In genomic region chr12:55484079-55484774, GRCm38 (mm10) we compare ENCODE assay signal across 22 mouse cellular contexts.
"Had no signal": no experiment of that assay in that cellular context is flagged by ENCODE, and none has a peak within 500 bp of the region (broad histone marks: within the 10 kb centered on the region; RNA-seq: fewer than 3 reads in every experiment).

No protein-coding gene starts in this region.

- H3K4me2 ChIP-seq: limb, embryonic 12.5 days; liver, embryonic 12.5 days; liver, embryonic 15.5 days; lung, embryonic 15.5 days; midbrain, embryonic 13.5 days; neural tube, embryonic 12.5 days; neural tube, embryonic 15.5 days; stomach, embryonic 15.5 days had no signal

- H3K4me3 ChIP-seq: left cerebral cortex, adult 2 months; limb, embryonic 12.5 days; liver, embryonic 12.5 days; liver, embryonic 15.5 days; lung, embryonic 15.5 days; megakaryocyte, embryonic 14.5 days; midbrain, embryonic 10.5 days; midbrain, embryonic 13.5 days; neural tube, embryonic 12.5 days; neural tube, embryonic 15.5 days; stomach, embryonic 15.5 days had no signal

- H3K9me3 ChIP-seq: limb, embryonic 12.5 days; liver, embryonic 12.5 days; liver, embryonic 15.5 days; lung, embryonic 15.5 days; midbrain, embryonic 10.5 days; midbrain, embryonic 13.5 days; neural tube, embryonic 12.5 days; neural tube, embryonic 15.5 days; stomach, embryonic 15.5 days had no signal

- H3K4me1 ChIP-seq: midbrain, embryonic 10.5 days; midbrain, embryonic 13.5 days; neural tube, embryonic 12.5 days had no signal

- ATAC-seq: liver, embryonic 12.5 days; midbrain, embryonic 13.5 days had no signal

- DNase-seq: kidney, postnatal 10 days; kidney, postnatal 36 days; layer of hippocampus, postnatal 36 days; liver; lung, adult 18-20 months; lung, postnatal 10 days; lung, postnatal 36 days; right cerebral cortex, adult 18-20 months; right cerebral cortex, postnatal 14 days; right cerebral cortex, postnatal 4 days; thymus, postnatal 25 days had no signal

- H3K9ac ChIP-seq: limb, embryonic 12.5 days; liver, embryonic 12.5 days; liver, embryonic 15.5 days; lung, embryonic 15.5 days; midbrain, embryonic 13.5 days; neural tube, embryonic 12.5 days; neural tube, embryonic 15.5 days; stomach, embryonic 15.5 days had no signal

- H3K27ac ChIP-seq: left cerebral cortex, adult 2 months; limb, embryonic 12.5 days; liver, embryonic 12.5 days; liver, embryonic 15.5 days; lung, embryonic 15.5 days; midbrain, embryonic 10.5 days; midbrain, embryonic 13.5 days; neural tube, embryonic 12.5 days; neural tube, embryonic 15.5 days; stomach, embryonic 15.5 days had no signal

- H3K27me3 ChIP-seq: limb, embryonic 12.5 days; lung, embryonic 15.5 days; midbrain, embryonic 13.5 days; neural tube, embryonic 12.5 days; neural tube, embryonic 15.5 days; stomach, embryonic 15.5 days had no signal
